Mouse (Mus musculus): ENCODE measurements around the gene Dnajc6.

Gene Dnajc6

GRCm38 (mm10) chr4:101507571-101508422 is 11.3 kb downstream of the Dnajc6 start:
- DNase-seq = peak in 1 of 2 experiments; percentile 6

GRCm38 (mm10) chr4:101508431-101508830 is 12.0 kb downstream of the Dnajc6 start:
- no peak for DNase-seq

DNA sequence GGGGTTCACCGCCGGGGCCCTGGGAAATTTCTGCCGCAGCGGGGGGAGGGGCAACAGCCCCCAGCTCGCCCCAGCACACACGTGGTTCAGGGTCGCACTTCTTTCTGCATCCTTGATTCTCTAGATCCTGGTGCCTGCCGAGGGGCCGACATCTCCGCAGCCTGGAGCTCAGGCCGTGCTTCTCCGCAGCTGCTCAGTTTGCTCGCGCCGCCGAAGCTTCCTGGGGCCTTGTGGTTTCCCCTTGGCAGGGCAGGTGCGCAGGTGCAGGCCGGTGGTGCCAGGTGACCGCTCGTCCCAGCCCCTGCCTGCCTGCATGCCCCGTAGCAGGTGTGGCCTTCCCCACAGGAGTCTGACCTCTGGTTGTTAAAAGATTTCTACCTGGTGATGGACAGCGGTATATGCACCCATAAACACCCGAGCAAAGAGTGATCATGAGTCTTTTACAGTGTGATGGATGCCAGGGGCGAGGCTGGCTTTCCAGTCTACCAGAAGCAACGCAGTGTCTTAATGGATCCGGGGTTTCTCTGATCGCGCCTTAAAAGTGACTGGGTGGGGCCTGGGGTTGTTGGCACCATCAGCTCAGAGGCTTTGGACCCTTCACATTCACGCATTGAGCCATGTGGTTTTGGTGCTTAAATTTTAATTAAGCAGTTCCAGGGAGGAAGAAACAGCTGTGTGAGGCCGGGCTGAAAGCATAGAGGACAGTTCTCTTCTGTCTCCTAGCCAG is 12.6 kb downstream of the Dnajc6 start:
- peak; percentile 7 to 29 for DNase-seq

DNA sequence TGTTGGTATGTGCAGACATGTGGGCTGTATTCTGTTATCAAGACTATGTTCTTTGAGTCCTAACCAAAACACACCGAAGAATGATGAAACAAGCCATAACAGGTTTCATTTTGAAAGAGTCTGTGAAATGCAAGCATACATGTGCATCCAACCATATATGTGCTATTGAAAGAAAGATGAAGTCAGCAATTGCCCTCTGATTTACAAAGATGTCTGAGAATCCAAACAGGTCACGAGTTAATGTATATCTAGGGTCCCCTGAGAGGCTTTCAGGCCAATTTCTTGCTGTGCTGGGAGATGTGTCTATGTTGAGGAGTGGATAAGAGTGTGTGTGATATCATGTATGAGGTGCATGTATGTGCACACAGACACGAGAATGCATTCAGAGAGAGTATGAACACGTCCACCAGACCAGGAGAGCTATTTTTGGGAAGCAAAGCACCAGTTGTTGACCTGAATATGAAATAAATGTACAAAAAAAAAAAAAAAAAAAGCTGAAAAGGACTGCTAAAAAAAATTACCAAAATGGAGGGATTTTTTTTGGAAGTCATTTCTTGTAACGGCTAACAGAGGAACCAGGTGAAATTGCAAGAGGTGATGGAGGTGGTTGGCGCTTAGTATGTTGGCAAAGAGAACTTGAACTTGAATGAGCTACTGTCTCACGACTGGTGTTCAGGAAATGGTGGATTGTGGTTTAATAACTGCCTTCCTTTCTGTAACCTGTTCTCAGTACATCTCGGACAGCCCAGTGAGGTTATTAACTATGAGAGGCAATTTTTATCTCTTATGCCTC is 13.9 kb downstream of the Dnajc6 start:
- no peak for DNase-seq

GRCm38 (mm10) chr4:101510904-101511210 is 14.4 kb downstream of the Dnajc6 start:
- no peak for DNase-seq

GRCm38 (mm10) chr4:101511768-101512521 is 15.5 kb downstream of the Dnajc6 start:
- no peak for DNase-seq

DNA sequence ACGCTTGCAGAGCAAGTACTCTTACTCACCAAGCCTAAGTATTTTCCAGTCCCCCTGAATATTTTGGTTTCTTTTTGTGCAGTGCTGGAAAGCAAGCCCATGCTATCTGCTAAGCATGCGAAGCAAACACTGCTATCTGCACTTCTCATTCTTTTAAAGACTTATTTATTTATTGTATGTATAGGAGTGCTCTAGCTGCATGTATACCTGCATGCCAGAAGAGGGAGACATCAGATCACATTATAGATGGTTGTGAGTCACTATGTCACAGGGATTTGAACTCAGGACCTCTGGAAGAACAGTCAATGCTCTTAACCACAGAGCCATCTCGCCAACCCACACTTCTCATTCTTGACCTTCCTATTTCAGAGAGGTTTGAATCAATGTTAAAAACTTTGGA is 16.8 kb downstream of the Dnajc6 start:
- no peak for DNase-seq

DNA sequence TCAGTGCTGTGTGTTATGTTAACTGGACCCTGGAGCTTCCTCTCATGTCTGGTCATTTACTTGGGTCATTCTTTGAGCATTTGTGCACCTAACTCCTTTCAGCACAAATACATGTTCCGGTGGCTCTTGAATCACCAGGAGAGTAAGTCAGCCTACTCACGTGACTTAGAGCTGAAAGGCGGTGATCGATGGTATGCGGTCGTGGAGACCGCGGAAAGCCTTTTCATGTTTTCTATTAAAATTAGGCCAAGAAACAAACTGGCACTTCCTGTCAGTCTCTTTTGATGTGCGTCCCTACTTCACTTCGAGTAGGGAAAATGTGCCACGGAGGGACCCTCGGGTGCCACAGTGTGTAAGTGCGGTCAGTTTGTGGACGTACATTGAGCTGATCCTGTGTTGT is 19.4 kb downstream of the Dnajc6 start:
- no peak for DNase-seq

GRCm38 (mm10) chr4:101516434-101517168 is 20.2 kb downstream of the Dnajc6 start:
- DNase-seq = no peak

DNA sequence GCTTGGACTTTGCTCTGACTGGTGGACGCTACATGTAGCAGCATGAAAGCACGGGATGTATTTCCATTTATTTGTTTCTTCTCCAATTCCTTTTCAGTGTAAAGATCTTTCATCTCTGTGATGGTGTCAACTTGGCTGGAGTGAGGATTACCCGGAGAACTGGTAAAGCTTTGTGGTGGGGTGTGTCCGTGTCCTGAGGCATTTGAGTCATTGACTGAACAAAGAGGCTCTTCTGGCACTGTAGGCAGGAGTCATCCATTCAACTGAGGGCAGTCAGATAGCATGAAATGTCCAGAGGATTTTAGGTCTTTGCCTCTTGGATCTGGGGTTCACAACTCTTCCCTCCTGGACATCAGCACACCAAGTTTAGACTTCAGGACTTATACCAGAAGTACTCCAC is 35.5 kb downstream of the Dnajc6 start:
- DNase-seq = no peak

DNA sequence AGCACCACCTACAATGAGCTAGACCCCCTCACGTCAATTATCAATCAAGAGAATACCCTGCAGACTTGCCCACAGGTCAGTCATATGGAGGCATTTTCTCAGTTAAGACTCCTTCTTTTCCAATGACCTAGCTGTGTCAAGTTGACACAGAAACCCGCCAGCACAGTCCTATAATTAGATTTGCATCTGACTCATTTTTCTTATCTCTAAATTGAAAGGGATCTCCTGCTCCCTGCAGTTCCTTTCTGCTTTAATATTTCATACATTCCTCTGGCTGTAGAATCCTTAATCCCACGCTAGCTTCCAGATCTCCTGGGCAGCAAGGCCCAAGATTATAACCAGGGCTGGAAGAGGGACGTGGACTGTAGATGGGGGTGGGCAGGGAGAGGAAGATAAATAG is 44.1 kb downstream of the Dnajc6 start:
- no peak for DNase-seq

DNA sequence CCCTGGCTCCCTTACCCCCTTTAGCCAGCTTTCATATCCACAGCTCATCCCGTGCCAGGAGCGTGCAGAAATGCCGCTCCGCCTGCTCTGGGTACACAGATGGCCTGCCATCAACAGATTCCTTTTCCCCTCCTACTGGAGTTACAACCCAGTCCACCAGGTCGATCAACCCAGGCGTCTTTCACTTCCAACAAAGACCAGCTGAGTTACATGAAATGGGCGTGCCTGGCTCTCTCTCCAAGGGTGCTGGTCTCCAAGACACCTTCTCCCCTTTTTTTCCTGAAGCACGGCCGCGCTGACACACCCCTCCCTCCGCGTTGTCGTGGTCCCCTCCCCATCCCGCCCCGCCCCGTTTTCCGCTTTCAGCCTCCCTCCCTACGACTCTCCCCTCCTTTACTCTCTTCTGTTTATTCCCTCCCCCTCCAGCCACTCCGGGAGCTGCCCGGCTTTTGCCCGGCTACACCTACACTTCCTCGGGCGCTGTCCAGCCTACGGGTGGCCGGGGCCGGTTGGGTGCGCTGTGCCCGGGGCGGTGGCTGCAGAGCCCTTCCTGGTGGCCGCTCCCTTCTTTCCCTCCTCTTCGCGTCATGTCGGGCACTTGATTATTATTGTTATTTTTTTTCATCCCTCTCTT is 53.6 kb downstream of the Dnajc6 start:
- DNase-seq = no peak

DNA sequence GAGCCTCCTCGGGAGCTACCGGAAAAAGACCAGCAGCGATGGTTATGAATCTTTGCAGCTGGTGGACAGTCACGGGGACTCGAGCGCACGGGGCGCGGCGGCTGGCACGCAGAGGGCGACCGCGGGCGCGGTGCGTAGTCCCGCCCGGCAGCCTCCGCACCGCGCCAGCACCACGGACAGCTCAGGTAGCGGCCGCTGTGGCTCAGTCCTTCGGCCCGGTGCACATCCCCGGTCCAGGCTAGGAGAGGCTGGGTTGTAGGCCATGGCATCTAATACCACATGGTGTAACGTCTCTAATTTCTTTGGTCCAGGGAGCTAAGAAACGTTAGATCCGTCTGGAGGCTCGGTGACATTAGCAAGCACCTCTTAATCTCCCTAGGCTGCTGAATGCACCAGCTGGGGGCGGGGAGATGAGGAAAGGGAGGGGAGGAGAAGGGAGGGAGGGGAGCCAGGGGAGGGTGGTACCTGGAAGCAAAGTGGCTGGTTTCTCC is 54.3 kb downstream of the Dnajc6 start:
- DNase-seq = peak in 1 of 2 experiments; percentile 4

GRCm38 (mm10) chr4:101551425-101551824 is 55.0 kb downstream of the Dnajc6 start:
- no peak for DNase-seq

DNA sequence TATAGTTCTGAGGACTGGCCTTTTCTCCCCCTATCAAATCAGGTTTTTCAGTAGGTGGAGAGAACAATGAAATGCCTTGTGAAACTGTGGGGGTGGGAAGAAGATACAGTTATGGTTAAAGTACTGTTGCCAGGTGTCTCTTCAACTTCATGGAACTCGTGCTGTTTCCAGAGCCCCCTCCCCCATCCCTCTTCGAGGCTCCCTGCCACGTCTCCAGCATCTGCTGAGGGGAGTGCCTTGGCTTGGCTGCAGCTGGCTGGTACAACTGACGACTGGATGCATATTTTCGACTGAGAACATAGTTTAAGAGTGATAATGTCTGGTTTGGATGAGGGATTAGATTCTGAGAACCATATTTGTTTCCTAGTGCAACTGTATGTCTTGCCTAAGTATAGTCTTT is 55.9 kb downstream of the Dnajc6 start:
- DNase-seq = no peak

- DNase-seq = no peak
Measured at GRCm38 (mm10) chr4:101555016-101555415, 58.6 kb downstream of the Dnajc6 start.

- no peak for DNase-seq
Measured at GRCm38 (mm10) chr4:101560137-101560536, 63.7 kb downstream of the Dnajc6 start.

DNA sequence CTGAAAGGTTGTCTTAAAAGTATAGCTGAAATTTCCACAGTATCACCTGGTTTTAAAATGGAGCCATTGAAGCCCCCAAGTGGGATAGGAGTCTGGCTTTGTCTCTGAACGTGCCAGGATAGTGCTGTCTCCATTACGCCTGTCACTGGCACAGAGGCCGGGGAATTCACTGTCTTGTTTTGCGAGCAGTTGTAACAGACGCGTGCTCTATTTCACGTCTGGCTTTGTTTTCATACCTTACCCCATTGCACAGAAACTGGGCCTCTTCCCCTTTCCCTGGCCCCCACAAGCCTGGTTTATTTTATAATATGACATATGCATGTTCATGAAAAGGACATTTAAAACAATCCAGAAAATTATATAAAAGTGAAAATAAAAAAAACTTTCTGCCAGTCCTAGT is 66.4 kb downstream of the Dnajc6 start:
- DNase-seq = no peak

DNA sequence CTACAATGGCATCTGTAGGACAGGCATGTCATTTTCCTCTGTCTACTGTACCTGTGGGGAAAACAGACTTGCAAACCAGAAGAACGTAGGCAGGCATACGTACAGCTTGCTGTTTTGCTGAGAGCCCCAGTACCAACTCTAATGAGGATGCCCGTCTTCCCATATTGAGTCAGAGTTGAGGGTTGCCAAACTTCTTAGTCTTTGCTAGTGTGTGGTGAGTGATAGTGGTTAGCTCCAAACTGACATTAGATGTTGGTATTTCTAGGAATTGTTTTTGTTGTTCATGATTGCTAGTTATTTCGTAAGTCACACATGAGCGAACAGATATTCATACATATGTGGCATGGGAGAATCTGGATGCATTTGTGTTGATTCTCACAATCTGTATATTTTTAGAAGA is 67.2 kb downstream of the Dnajc6 start:
- DNase-seq = no peak

DNA sequence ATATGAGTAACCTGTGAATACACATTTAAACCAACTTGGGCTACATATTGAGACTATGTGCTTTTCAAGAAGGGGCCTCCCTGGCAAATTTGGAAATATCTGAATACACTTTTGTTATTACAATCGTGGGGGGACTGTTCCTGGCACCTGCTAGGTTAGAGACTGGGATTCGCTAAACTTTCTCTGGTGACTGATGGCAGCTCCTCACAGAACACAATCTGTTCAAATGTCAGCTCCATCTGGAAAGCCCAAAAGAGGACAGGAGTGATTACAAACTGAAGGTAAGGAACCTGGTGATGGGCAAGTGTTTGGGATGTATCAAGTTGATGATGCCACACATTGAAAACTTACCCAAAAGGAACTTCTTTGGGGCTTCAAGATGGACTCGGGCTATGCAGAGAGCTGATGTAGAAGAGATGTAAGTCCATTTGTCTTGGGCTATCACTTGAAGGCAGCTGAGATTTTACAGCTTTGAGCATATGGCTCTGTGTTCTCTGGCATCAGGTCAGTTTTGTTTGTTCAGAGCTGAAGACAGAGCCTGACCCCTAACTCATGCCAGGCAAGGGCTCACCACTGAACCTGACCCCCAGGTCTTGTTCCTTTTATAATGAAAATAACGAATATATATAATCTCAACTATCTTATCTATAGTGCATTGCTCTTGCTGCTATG is 68.4 kb downstream of the Dnajc6 start:
- DNase-seq = no peak

- no peak for DNase-seq
Measured at GRCm38 (mm10) chr4:101569076-101569475, 72.6 kb downstream of the Dnajc6 start.
